Mouse (Mus musculus) olfactory bulb, adult 2 months (tissue): Measurements from ENCODE around the gene Pikfyve.

ENCODE experiments used
- CTCF ChIP-seq: fragments of 200-500 bp; IDR thresholded peaks from 2 replicates; pipeline ENCODE4 v1.5.1; 2012; ENCODE audit warnings: low read depth, mild to moderate bottlenecking, low read length, moderate library complexity; ENCODE audit not compliant: insufficient read depth
- POLR2A ChIP-seq: fragments of 200-500 bp; IDR thresholded peaks from 2 replicates; pipeline ENCODE4 v1.6.1; 2012; ENCODE audit warnings: mild to moderate bottlenecking, low read depth, low read length, moderate library complexity; ENCODE audit not compliant: insufficient read depth

GRCm38 (mm10) chr1:65198861-65199260 is 12.4 kb downstream of the Pikfyve start:
- TF ChIP-seq CTCF: no peak
- TF ChIP-seq POLR2A: no peak
